In genomic region chr1:58030156-58030871, GRCm38 (mm10) we compare ENCODE assay signal across 8 mouse cellular contexts. TPM values are rescaled to one million over a fixed set of nuclear protein-coding genes. Genes with fewer than 3 reads are reported as not detected.
A peak's percentile ranks its signal among the peaks of the same experiment; 100 is the strongest.
DNase-seq lines count a peak whose midpoint lies in the region; ATAC-seq and TF ChIP-seq lines count a peak whose summit lies in the region.

No protein-coding gene starts in this region.

- DNase-seq in cerebellum, adult 11 months = peak; percentile 52
- DNase-seq in forebrain, postnatal 0 days = peak; percentile 51
- DNase-seq in heart, postnatal 36 days = peak; percentile 85 to 88
- peak; percentile 69 for DNase-seq in layer of hippocampus, adult 9-11 months
- DNase-seq in lung, adult 2 months = peak; percentile 57
- peak; percentile 52 for DNase-seq in ovary, postnatal 14 days (ENCODE audit: low spot score)
- DNase-seq in thymus, postnatal 10 days (ENCODE audit: low spot score in 2 of 2) = no peak

- H3K27ac ChIP-seq in forebrain, postnatal 0 days (ENCODE audit: low read depth, low read length) = peak overlapping the region; percentile 29; the same call in 1 of the 2 replicates

- H3K36me3 ChIP-seq in E14TG2a.4 (ENCODE audit: insufficient read depth, low read length) = peaks cover 25% of the 10 kb centered on the region
- H3K36me3 ChIP-seq in forebrain, postnatal 0 days (ENCODE audit: insufficient read depth) = no peaks in the 10 kb centered on the region

- H3K4me1 ChIP-seq in E14TG2a.4 (replicated peaks; ENCODE audit: low read depth, low read length) = peaks cover 53% of the 10 kb centered on the region
- no peaks in the 10 kb centered on the region for H3K4me1 ChIP-seq in forebrain, postnatal 0 days (ENCODE audit: insufficient read depth)
- H3K4me1 ChIP-seq in lung, adult 2 months (ENCODE audit: control insufficient read depth, insufficient read depth, low read length) = peaks cover 2% of the 10 kb centered on the region; the same call in 1 of the 2 replicates

- peak; percentile 28; the same call in 1 of the 2 replicates for TF ChIP-seq POLR2A in lung, adult 2 months (IDR thresholded peaks at IDR 0.05; ENCODE audit: borderline replicate concordance, extremely low read depth, low read depth, low read length)

- no peak for TF ChIP-seq CTCF in E14TG2a.4 (conservative IDR thresholded peaks at IDR 0.05; ENCODE audit: low read length)
- TF ChIP-seq CTCF in forebrain, postnatal 0 days (IDR thresholded peaks at IDR 0.05; ENCODE audit: low read depth) = no peak
- TF ChIP-seq CTCF in lung, adult 2 months (IDR thresholded peaks at IDR 0.05; ENCODE audit: insufficient read depth, low read length) = no peak

- no peaks in the 10 kb centered on the region for H3K9me3 ChIP-seq in E14TG2a.4 (ENCODE audit: low read length)
- H3K9me3 ChIP-seq in forebrain, postnatal 0 days (ENCODE audit: low read length) = no peaks in the 10 kb centered on the region

- H3K9ac ChIP-seq in forebrain, postnatal 0 days = no peak overlapping the region; the same call in 1 of the 2 replicates

- intact Hi-C loops in heart, postnatal 36 days (cut with DNase I) = loop anchor here (2.0 kb wide), 2 partner anchors 62 to 602 kb away; no protein-coding TSS in a partner anchor

- WGBS in forebrain, postnatal 0 days = 36% methylated on average over 13 of the region's 13 CpGs
- 19% methylated on average over 13 of the region's 13 CpGs for WGBS in lung, adult 2 months

- H3K27me3 ChIP-seq in E14TG2a.4 (ENCODE audit: insufficient read depth, low read length) = no peaks in the 10 kb centered on the region
- no peaks in the 10 kb centered on the region for H3K27me3 ChIP-seq in forebrain, postnatal 0 days (ENCODE audit: insufficient read depth, low read length)

- peak overlapping the region; percentile 35 for H3K4me2 ChIP-seq in forebrain, postnatal 0 days (ENCODE audit: low read depth)

- ATAC-seq in forebrain, postnatal 0 days = peak; percentile 76

- H3K4me3 ChIP-seq in E14TG2a.4 (replicated peaks; ENCODE audit: low read length) = peak overlapping the region; percentile 66
- no peak overlapping the region for H3K4me3 ChIP-seq in forebrain, postnatal 0 days (ENCODE audit: low read depth, low read length)
- H3K4me3 ChIP-seq in lung, adult 2 months (replicated peaks; ENCODE audit: extremely low read depth, low read depth, low read length) = peak overlapping the region; percentile 64

RNA-seq across cellular contexts. Expression of gene Aox1, which starts 0.6 kb away (rescaled TPM):
- 0.69 and 0.90 TPM in 2 replicates for total RNA-seq in forebrain, postnatal 0 days (2014; rRNA removed)
- polyA plus RNA-seq in forebrain, postnatal 0 days (2015; fragmentation: Nextera tagmentation; extraction: Ambion mirVana) = 0.25 and 0.38 TPM in 2 replicates
- 10 to 100 TPM; 10.4 to 13.0 TPM for total RNA-seq in heart, postnatal 36 days (2021)
- polyA plus RNA-seq in lung, adult 2 months (2012; rRNA removed) = 9.5 and 18.0 TPM in 2 replicates

RNA-seq across cellular contexts. Expression of gene Kctd18, which starts 11.6 kb away (rescaled TPM):
- total RNA-seq in forebrain, postnatal 0 days (2014; rRNA removed) = 41.2 and 57.6 TPM in 2 replicates
- polyA plus RNA-seq in forebrain, postnatal 0 days (2015; fragmentation: Nextera tagmentation; extraction: Ambion mirVana) = 21.8 and 27.5 TPM in 2 replicates
- 1 to 10 TPM; 4.9 to 7.2 TPM for total RNA-seq in heart, postnatal 36 days (2021)
- polyA plus RNA-seq in lung, adult 2 months (2012; rRNA removed) = 6.3 and 9.7 TPM in 2 replicates

RNA-seq across cellular contexts. Expression of gene Sgo2a, which starts 34.5 kb away (rescaled TPM):
- total RNA-seq in forebrain, postnatal 0 days (2014; rRNA removed) = 2.6 and 4.0 TPM in 2 replicates
- 1.8 and 2.0 TPM in 2 replicates for polyA plus RNA-seq in forebrain, postnatal 0 days (2015; fragmentation: Nextera tagmentation; extraction: Ambion mirVana)
- total RNA-seq in heart, postnatal 36 days (2021) = 1 to 10 TPM; 4.1 to 5.0 TPM
- 0.10 and 0.39 TPM in 2 replicates for polyA plus RNA-seq in lung, adult 2 months (2012; rRNA removed)

Comparison
In these comparisons a context has a peak if more than half of its experiments do, and no peak if none do; other contexts are left out.
1. DNase-seq: peak in cerebellum, adult 11 months (single experiment), forebrain, postnatal 0 days (single experiment), heart, postnatal 36 days (2 of 2), layer of hippocampus, adult 9-11 months (single experiment), lung, adult 2 months (single experiment) and ovary, postnatal 14 days (single experiment); none in thymus, postnatal 10 days (0 of 2).